Mouse (Mus musculus) hindbrain, embryonic 11.5 days (tissue): ENCODE results near the gene Gsx1. TPM values are rescaled to one million over a fixed set of nuclear protein-coding genes. Genes with fewer than 3 reads are reported as not detected.

Source experiments
- ATAC-seq: fragments of 200-750 bp; cut with Nextera tagmentation; 2 replicates; pipeline ENCODE4 v1.8.0; 2017; ENCODE audit warnings: mild to moderate bottlenecking, moderate TSS enrichment, moderate library complexity; ENCODE audit not compliant: low FRiP score
- DNase-seq: peaks from one replicate; pipeline ENCODE4 v3.0.0-alpha.2; 2015; ENCODE audit warnings: low spot score
- H3K27ac ChIP-seq: fragments of 300-500 bp; sonication (generic); 2 replicates; pipeline ENCODE4 v1.5.1; 2014; ENCODE audit warnings: mild to moderate bottlenecking, low read depth, low read length
- H3K27me3 ChIP-seq: fragments of 300-500 bp; sonication (generic); 2 replicates; pipeline ENCODE4 v1.6.1; 2014; ENCODE audit warnings: mild to moderate bottlenecking, low read length, moderate library complexity, mixed read lengths; ENCODE audit not compliant: control insufficient read depth, insufficient read depth
- H3K36me3 ChIP-seq: fragments of 300-500 bp; sonication (generic); 2 replicates; pipeline ENCODE4 v1.6.1; 2014; ENCODE audit warnings: mild to moderate bottlenecking, low read length, moderate library complexity, mixed read lengths; ENCODE audit not compliant: control insufficient read depth, insufficient read depth
- H3K4me1 ChIP-seq: fragments of 300-500 bp; sonication (generic); replicated peaks from 2 replicates; pipeline ENCODE4 v1.6.1; 2014; ENCODE audit warnings: low read length, mixed read lengths; ENCODE audit not compliant: control insufficient read depth, insufficient read depth
- H3K4me2 ChIP-seq: fragments of 300-500 bp; sonication (generic); replicated peaks from 2 replicates; pipeline ENCODE4 v1.6.1; 2014; ENCODE audit warnings: mild to moderate bottlenecking, low read depth, low read length
- H3K4me3 ChIP-seq: fragments of 300-500 bp; sonication (generic); 2 replicates; pipeline ENCODE4 v1.5.1; 2014; ENCODE audit warnings: low read depth, low read length
- H3K9ac ChIP-seq: fragments of 300-500 bp; sonication (generic); 2 replicates; pipeline ENCODE4 v1.6.1; 2014; ENCODE audit warnings: low read depth, low read length
- H3K9me3 ChIP-seq: fragments of 300-500 bp; sonication (generic); 2 replicates; pipeline ENCODE4 v1.6.1; 2016; ENCODE audit warnings: low read length; ENCODE audit not compliant: control insufficient read depth
- WGBS: fragments of 180-500 bp; shearing (Covaris S2); extraction: QIAGEN DNeasy Blood & Tissue Kit; methylation state at CpG from one replicate; pipeline ENCODE4 v1.1.7; 2014; 5-methylcytosine and 5-hydroxymethylcytosine counted together
- polyA plus RNA-seq: library from polyadenylated mRNA; unstranded; fragments of >200 nt; fragmentation: Nextera tagmentation; extraction: Ambion mirVana; gene quantifications from 2 replicates; pipeline ENCODE4 v1.2.1, GENCODE M21; 2014

Gene Gsx1
- polyA plus RNA-seq, result 6.7 and 11.3 TPM in 2 replicates

DNA sequence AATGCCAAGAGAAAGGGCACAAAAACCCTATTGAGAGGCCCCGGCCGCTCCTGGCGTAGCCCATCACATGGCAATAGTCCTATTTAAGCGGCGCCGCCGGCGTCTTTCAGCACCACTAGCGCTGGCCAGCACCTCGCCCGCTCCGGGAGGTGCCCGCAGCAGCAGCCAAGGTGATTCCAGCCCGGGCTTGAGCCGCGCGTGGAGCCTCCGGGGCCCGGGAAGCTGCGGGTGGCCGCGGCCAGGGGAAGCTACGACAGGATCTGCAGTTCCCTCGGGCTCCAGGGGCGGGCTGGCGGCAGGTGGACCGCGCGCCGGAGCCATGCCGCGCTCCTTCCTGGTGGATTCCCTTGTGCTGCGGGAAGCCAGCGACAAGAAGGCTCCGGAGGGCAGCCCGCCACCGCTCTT is at the start of gene Gsx1:
TSS of gene Gsx1 (plus strand) at position 126 of the 405 bp plus-strand sequence.
- H3K4me2 ChIP-seq, result peak within 1 kb of the TSS; percentile 67
- no peaks in the 10 kb centered on the region for H3K9me3 ChIP-seq
- peak within 1 kb of the TSS; percentile 53 for H3K9ac ChIP-seq
- ATAC-seq (peak; percentile 61), DNase-seq (peak; percentile 84)
- peaks cover 83% of the 10 kb centered on the region for H3K27me3 ChIP-seq
- peak within 1 kb of the TSS; percentile 44 for H3K4me3 ChIP-seq
- H3K27ac ChIP-seq, result no peak within 1 kb of the TSS
- peaks cover 11% of the 10 kb centered on the region for H3K4me1 ChIP-seq
- 0% methylated on average over 27 of the region's 37 CpGs for WGBS
- no peaks in the 10 kb centered on the region for H3K36me3 ChIP-seq

DNA sequence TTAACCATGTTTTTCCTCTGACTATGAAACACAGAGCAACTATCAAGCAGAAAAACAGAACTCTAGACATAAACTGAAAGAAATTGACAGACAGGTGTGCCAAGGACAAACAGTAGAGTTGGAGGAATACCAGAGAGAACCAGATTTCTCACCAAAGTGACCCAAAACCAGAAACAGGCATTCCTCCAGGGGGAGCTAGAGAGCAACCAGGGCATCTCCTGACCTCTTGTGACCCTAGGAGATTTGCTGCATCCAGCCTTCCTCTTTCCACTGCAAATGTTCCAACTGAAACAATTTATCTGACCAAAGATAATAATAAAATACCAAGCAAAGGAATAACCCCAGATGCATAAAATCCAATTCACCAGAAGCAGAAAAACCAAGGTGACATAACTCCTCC is 41.2 kb upstream of the Gsx1 start:
- no peak overlapping the region for H3K27ac ChIP-seq
- H3K36me3 ChIP-seq, result no peaks in the 10 kb centered on the region
- no peak overlapping the region for H3K4me2 ChIP-seq
- no peaks in the 10 kb centered on the region for H3K4me1 ChIP-seq
- no peak overlapping the region for H3K9ac ChIP-seq
- DNase-seq, result no peak
- H3K4me3 ChIP-seq, result no peak overlapping the region
- H3K27me3 ChIP-seq, result peaks cover 2% of the 10 kb centered on the region; the same call in 1 of the 2 replicates
- H3K9me3 ChIP-seq, result no peaks in the 10 kb centered on the region
- no peak for ATAC-seq

DNA sequence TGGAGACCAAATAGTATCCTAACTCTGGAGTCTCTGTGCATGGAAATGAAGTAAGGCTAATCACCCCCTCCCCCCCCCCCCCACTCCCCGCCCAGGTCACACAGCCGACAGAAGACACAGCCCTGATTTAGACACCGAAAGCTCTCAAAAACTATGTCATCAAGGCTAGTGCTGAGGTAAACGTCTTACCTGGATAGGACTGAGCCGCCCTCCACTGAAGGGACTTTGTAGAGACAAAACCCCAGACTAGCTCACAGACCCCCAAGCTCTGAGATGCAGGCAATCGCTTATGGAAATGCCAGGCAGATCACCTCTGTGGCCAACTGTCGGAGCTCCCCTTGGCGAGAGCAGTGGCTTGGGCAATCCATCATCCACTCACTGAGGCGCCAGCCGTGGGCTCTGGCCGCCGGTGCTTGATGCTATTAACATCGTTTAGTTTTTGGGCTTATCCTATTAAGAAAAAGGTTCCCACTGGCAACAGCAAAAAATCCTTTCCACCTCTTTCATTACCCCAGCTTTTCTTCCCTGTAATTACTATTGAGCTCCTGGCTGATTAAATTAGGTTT is 33.6 kb upstream of the Gsx1 start:
- H3K27me3 ChIP-seq, result peaks cover 17% of the 10 kb centered on the region
- ATAC-seq, result peak; percentile 78
- no peaks in the 10 kb centered on the region for H3K36me3 ChIP-seq
- no peaks in the 10 kb centered on the region for H3K9me3 ChIP-seq
- WGBS, result 6% methylated on average over 13 of the region's 13 CpGs
- peak; percentile 63 for DNase-seq
- H3K27ac ChIP-seq, result peak overlapping the region; percentile 47
- H3K9ac ChIP-seq, result no peak overlapping the region
- H3K4me2 ChIP-seq, result peak overlapping the region; percentile 29
- peaks cover 9% of the 10 kb centered on the region; the same call in 1 of the 2 replicates for H3K4me1 ChIP-seq
- no peak overlapping the region for H3K4me3 ChIP-seq

DNA sequence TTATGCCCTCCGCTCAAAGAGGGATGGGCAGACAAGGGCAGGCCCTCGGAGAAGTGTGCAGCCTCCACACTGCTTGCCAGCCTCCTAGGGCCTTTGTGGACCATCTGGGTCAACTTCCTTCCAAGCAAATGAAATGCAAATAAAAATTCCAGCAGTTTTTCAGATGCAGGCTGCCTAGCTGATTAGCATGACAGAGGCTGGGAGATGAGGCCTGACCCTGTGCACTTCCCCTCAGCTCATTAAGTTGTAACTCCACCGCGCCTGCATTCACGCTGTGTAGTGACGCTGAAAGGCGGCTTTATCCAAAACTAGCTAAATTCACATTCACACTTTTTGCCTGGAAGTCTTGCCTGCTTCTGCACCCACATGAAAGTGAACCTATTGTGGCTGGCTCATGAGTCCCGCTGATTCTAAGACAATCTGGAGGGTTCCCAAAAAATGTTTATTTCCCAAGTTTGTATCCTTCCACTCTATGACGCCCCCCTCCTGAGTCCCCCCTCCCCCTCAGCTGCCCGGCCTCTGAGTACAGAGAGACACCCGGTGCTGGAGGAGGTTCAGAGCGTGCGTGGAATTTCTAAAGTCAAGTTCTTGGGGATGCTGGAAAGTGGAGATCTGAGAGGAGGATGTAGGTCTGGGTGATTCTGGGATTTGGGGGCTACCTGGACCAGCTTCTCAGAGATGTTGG is 32.9 kb upstream of the Gsx1 start:
- no peaks in the 10 kb centered on the region for H3K36me3 ChIP-seq
- H3K4me3 ChIP-seq, result no peak overlapping the region
- H3K9ac ChIP-seq, result no peak overlapping the region
- H3K4me2 ChIP-seq, result peak overlapping the region; percentile 29
- ATAC-seq (peak; percentile 94), DNase-seq (peak; percentile 77)
- WGBS, result 2% methylated on average over 13 of the region's 13 CpGs
- H3K27me3 ChIP-seq, result peaks cover 17% of the 10 kb centered on the region
- no peaks in the 10 kb centered on the region for H3K9me3 ChIP-seq
- H3K27ac ChIP-seq, result peak overlapping the region; percentile 47; the same call in 1 of the 2 replicates
- peaks cover 9% of the 10 kb centered on the region; the same call in 1 of the 2 replicates for H3K4me1 ChIP-seq

DNA sequence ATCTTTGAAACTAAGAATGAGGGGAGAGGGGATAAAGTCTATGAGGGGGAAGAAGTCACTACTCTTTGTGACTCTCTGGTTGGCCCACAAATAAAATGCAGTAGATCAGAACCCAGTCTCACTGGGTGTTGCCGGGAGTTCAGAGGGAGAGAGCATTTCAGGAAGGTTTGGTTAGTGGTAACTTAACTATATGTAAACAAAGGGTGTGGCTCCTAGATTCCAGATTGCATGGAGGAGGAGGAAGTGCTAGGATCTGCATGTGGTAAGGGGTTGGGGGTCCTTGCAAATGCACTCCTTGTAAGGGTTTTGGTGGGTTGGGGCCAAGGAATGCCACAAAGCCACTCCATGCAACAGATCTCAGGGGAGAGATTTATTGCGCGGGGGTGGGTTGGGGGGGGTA is 32.1 kb upstream of the Gsx1 start:
- Histone ChIP-seq H3K4me3 (no peak overlapping the region), H3K27me3 (peaks cover 17% of the 10 kb centered on the region), H3K27ac (no peak overlapping the region), H3K36me3 (no peaks in the 10 kb centered on the region), H3K9ac (no peak overlapping the region), H3K4me1 (peaks cover 9% of the 10 kb centered on the region; the same call in 1 of the 2 replicates), H3K4me2 (no peak overlapping the region), H3K9me3 (no peaks in the 10 kb centered on the region)
- ATAC-seq (no peak), DNase-seq (no peak)
- WGBS, result 25% methylated on average over 3 of the region's 3 CpGs

DNA sequence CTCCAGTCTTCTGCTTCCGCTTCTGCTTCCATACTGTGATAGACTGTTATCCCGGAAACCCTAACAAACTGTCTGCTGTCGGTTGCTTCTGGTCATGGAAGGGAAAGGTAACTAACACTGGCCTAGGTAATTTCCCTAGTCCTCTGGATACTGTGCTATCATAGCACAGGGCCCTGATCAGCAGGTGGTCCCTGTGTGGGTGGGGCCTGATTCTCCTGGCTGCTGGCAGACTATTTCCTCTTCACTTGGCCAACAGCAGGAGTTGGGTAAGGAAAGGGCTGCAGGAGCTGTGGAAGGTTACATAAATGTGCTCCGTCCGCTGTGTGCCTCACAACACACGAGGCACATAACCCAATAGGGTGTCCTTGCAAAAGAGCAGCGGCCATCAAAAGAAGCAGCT is 31.1 kb upstream of the Gsx1 start:
- Histone ChIP-seq H3K4me3 (no peak overlapping the region), H3K4me2 (no peak overlapping the region), H3K9ac (no peak overlapping the region), H3K4me1 (peaks cover 9% of the 10 kb centered on the region; the same call in 1 of the 2 replicates), H3K27ac (no peak overlapping the region), H3K36me3 (no peaks in the 10 kb centered on the region), H3K27me3 (peaks cover 16% of the 10 kb centered on the region), H3K9me3 (no peaks in the 10 kb centered on the region)
- WGBS, result 72% methylated on average over 7 of the region's 7 CpGs
- ATAC-seq, result no peak
- DNase-seq, result no peak

DNA sequence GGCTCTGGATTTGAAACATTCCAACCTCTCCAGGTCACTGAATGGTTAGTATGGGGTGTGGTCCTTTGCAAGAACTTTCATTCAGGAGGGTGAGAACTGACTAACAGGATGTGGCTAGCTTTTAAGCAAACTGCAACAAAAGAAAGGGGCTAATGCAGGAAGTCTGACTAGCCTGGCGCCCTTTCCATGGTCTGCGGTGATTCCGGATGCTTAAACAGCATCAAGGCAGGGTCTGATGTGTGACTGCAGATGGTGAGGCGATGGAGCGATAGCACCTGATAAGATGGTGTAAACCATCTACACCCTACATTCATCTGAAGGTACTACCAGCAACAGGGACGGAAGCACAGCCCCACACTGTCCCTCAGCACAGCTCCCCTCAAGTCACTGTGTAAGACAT is 29.2 kb upstream of the Gsx1 start:
- H3K9me3 ChIP-seq, result no peaks in the 10 kb centered on the region
- peaks cover 13% of the 10 kb centered on the region for H3K27me3 ChIP-seq
- WGBS, result 85% methylated on average over 6 of the region's 6 CpGs
- H3K9ac ChIP-seq, result no peak overlapping the region
- no peak overlapping the region for H3K27ac ChIP-seq
- ATAC-seq, result no peak
- H3K4me1 ChIP-seq, result peaks cover 9% of the 10 kb centered on the region; the same call in 1 of the 2 replicates
- H3K4me3 ChIP-seq, result no peak overlapping the region
- DNase-seq, result no peak
- no peak overlapping the region for H3K4me2 ChIP-seq
- no peaks in the 10 kb centered on the region for H3K36me3 ChIP-seq

DNA sequence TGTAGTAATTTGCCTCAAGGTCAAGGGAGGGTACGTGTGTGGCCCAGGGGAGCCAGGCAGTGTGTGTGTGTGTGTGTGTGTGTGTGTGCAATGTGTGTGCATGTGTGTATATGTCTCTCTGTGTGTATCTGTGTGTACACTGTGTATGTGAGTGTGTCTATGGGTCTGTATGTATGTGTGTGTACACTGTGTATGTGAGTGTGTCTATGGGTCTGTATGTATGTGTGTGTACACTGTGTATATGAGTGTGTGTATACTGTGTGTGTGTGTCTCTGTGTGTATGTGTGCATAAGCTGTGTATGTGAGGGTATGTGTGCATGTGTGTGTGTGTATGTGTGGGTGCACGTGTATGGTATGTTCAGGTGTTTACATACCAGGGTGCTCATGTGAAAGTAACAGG is 28.7 kb upstream of the Gsx1 start:
- ATAC-seq, result no peak
- H3K4me3 ChIP-seq, result no peak overlapping the region
- no peak overlapping the region for H3K27ac ChIP-seq
- H3K36me3 ChIP-seq, result no peaks in the 10 kb centered on the region
- H3K27me3 ChIP-seq, result peaks cover 13% of the 10 kb centered on the region
- WGBS, result 98% methylated on average over 2 of the region's 2 CpGs
- H3K9me3 ChIP-seq, result no peaks in the 10 kb centered on the region
- no peak overlapping the region for H3K9ac ChIP-seq
- H3K4me2 ChIP-seq, result no peak overlapping the region
- no peak for DNase-seq
- peaks cover 6% of the 10 kb centered on the region; the same call in 1 of the 2 replicates for H3K4me1 ChIP-seq

DNA sequence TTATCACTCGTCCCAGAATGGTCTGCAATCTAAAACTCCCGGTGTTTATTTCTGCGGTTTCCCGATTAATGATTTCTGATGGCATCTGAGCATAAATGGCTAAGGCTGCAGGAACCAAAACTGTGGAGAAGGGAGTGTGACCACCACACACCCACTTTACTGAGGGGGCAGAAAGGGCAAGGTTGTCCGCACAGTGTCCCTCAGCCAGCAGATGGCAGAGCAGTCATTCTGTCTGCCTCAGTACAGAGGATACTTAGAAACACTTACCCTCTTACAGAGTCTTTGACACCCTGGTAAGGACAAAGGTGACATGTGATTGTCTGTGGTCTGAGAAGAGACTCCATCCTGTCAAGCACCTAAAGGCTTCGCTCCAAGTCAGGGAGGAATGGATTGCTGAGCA is 23.4 kb upstream of the Gsx1 start:
- Histone ChIP-seq H3K4me2 (no peak overlapping the region), H3K9ac (no peak overlapping the region), H3K27ac (no peak overlapping the region), H3K36me3 (no peaks in the 10 kb centered on the region), H3K4me1 (no peaks in the 10 kb centered on the region), H3K27me3 (peaks cover 4% of the 10 kb centered on the region; the same call in 1 of the 2 replicates), H3K4me3 (no peak overlapping the region), H3K9me3 (no peaks in the 10 kb centered on the region)
- no peak for ATAC-seq
- no peak for DNase-seq
- WGBS, result 87% methylated on average over 6 of the region's 6 CpGs
